Mouse (Mus musculus) forebrain, embryonic 10.5 days (tissue): ENCODE measurements around the gene Ubl3. TPM values are rescaled to one million over a fixed set of nuclear protein-coding genes. Genes with fewer than 3 reads are reported as not detected.

Experiments
- polyA plus RNA-seq: library from polyadenylated mRNA; unstranded; fragments of >200 nt; fragmentation: Nextera tagmentation; extraction: Ambion mirVana; gene quantifications from 2 replicates; pipeline ENCODE4 v1.2.1, GENCODE M21; 2016

Ubl3 gene
- polyA plus RNA-seq, 1 experiment from 2014 or later, result 44.3 TPM

Other genes with a start within 250 kb of the Ubl3 start
- gene Slc7a1, start 152.9 kb downstream of the Ubl3 start, polyA plus RNA-seq, result 17.4 and 17.6 TPM in 2 replicates